Mouse (Mus musculus) embryonic facial prominence, embryonic 13.5 days (tissue): ENCODE measurements around the gene Ptprk. TPM values are rescaled to one million over a fixed set of nuclear protein-coding genes. Genes with fewer than 3 reads are reported as not detected.

Source experiments
- ATAC-seq: fragments of 200-750 bp; cut with Nextera tagmentation; 2 replicates; pipeline ENCODE4 v1.8.0; 2017; ENCODE audit warnings: low read depth; ENCODE audit not compliant: insufficient number of reproducible peaks, insufficient read depth, low FRiP score, low TSS enrichment
- H3K27ac ChIP-seq: fragments of 300-500 bp; sonication (generic); 2 replicates; pipeline ENCODE4 v1.5.1; 2015; ENCODE audit warnings: moderate library complexity, mild to moderate bottlenecking, inconsistent platforms
- H3K27me3 ChIP-seq: fragments of 300-500 bp; sonication (generic); 2 replicates; pipeline ENCODE4 v1.6.1; 2015; ENCODE audit warnings: mild to moderate bottlenecking, inconsistent platforms
- H3K36me3 ChIP-seq: fragments of 300-500 bp; sonication (generic); 2 replicates; pipeline ENCODE4 v1.6.1; 2015; ENCODE audit warnings: mild to moderate bottlenecking, inconsistent platforms
- H3K4me1 ChIP-seq: fragments of 300-500 bp; sonication (generic); 2 replicates; pipeline ENCODE4 v1.6.1; 2015; ENCODE audit warnings: inconsistent platforms
- H3K4me2 ChIP-seq: fragments of 300-500 bp; sonication (generic); 2 replicates; pipeline ENCODE4 v1.6.1; 2015; ENCODE audit warnings: moderate library complexity, mild to moderate bottlenecking, inconsistent platforms
- H3K4me3 ChIP-seq: fragments of 300-500 bp; sonication (generic); 2 replicates; pipeline ENCODE4 v1.5.1; 2015; ENCODE audit warnings: mild to moderate bottlenecking, inconsistent platforms
- H3K9ac ChIP-seq: fragments of 300-500 bp; sonication (generic); 2 replicates; pipeline ENCODE4 v1.6.1; 2015; ENCODE audit warnings: mild to moderate bottlenecking, inconsistent platforms
- H3K9me3 ChIP-seq: fragments of 300-500 bp; sonication (generic); 2 replicates; pipeline ENCODE4 v1.6.1; 2016; ENCODE audit warnings: inconsistent platforms
- WGBS: fragments of 180-500 bp; shearing (Covaris S2); methylation state at CpG from one replicate; pipeline ENCODE4 v1.1.7; 2015; ENCODE audit warnings: mixed read lengths; 5-methylcytosine and 5-hydroxymethylcytosine counted together
- polyA plus RNA-seq: library from polyadenylated mRNA; unstranded; fragments of >200 nt; fragmentation: Nextera tagmentation; extraction: Ambion mirVana; gene quantifications from 2 replicates; pipeline ENCODE4 v1.2.1, GENCODE M21; 2015

Ptprk gene
- polyA plus RNA-seq, 1 experiment from 2014 or later = 32.3 TPM

DNA sequence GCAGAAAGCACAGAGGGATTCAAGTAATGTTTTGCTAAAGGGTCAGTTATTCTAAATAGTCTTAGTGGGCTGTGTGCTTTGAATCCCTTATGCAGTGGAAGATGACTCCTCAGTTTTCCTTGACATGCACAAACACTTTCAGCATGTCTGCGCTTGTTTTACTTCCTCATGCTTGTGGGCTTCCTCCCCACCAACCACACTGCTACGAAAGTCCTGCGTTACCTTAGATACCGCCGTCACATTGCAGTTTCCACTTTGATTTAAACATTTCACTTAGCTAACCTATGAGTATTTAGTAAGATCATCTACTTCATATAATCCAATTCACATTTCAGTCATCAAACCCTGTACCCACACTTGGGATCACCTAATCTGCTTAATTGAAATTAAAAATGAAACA lies 441.5 kb downstream of the Ptprk start:
- Histone ChIP-seq H3K4me1 (peaks cover 6% of the 10 kb centered on the region; the same call in 1 of the 2 replicates), H3K4me2 (no peak overlapping the region), H3K36me3 (no peaks in the 10 kb centered on the region), H3K9ac (no peak overlapping the region), H3K27me3 (no peaks in the 10 kb centered on the region), H3K9me3 (no peaks in the 10 kb centered on the region), H3K4me3 (no peak overlapping the region), H3K27ac (no peak overlapping the region)
- 82% methylated on average over 5 of the region's 5 CpGs for WGBS
- ATAC-seq = no peak

DNA sequence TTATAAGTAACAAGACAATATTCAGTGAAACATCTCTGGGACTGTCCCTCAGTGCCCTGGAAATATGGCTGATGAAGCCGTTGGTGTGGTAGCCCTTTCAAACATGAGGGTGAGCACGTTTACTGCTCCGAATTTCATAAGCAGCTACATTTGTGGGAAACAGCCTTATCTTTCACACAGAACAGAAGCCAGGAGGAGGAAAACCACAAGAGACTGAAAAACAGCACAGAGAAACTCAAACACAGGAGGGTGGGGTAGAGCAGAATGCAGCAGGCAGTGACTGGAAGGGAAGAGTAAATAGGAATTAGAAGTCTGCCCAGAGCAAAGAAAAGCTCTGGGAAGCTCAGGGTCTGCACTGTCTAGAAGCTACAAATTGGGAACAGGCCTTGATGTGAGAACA lies 443.7 kb downstream of the Ptprk start:
- Histone ChIP-seq H3K9ac (no peak overlapping the region), H3K4me1 (peaks cover 8% of the 10 kb centered on the region; the same call in 1 of the 2 replicates), H3K9me3 (no peaks in the 10 kb centered on the region), H3K27me3 (no peaks in the 10 kb centered on the region), H3K36me3 (no peaks in the 10 kb centered on the region), H3K4me3 (no peak overlapping the region), H3K27ac (no peak overlapping the region; the same call in 1 of the 2 replicates), H3K4me2 (no peak overlapping the region)
- no peak for ATAC-seq
- WGBS = 73% methylated on average over 3 of the region's 3 CpGs

DNA sequence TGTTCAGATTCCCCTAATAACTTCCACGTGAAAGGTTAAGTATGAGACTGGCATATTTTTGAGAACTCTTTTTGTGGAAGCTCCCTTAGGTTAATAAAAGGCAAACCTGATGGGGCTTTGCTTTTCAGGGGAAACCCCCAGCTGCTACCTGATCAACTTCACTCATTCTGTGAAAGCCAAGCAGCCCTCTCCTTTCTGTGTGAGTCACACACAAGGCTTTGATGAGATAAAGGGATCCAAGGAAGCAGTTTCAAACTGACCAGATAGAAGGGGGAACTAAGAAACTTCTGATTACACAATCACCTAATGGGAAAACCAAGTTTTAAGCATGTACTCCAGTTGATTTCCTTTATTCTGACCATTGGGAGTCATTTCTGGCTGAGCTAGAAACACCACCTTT lies 445.2 kb downstream of the Ptprk start:
- H3K9me3 ChIP-seq = no peaks in the 10 kb centered on the region
- peaks cover 8% of the 10 kb centered on the region; the same call in 1 of the 2 replicates for H3K4me1 ChIP-seq
- no peak overlapping the region for H3K9ac ChIP-seq
- ATAC-seq = no peak
- no peak overlapping the region for H3K4me2 ChIP-seq
- H3K27ac ChIP-seq = no peak overlapping the region
- H3K36me3 ChIP-seq = no peaks in the 10 kb centered on the region
- H3K27me3 ChIP-seq = no peaks in the 10 kb centered on the region
- 52% methylated on average over 1 of the region's 1 CpGs for WGBS
- no peak overlapping the region for H3K4me3 ChIP-seq

DNA sequence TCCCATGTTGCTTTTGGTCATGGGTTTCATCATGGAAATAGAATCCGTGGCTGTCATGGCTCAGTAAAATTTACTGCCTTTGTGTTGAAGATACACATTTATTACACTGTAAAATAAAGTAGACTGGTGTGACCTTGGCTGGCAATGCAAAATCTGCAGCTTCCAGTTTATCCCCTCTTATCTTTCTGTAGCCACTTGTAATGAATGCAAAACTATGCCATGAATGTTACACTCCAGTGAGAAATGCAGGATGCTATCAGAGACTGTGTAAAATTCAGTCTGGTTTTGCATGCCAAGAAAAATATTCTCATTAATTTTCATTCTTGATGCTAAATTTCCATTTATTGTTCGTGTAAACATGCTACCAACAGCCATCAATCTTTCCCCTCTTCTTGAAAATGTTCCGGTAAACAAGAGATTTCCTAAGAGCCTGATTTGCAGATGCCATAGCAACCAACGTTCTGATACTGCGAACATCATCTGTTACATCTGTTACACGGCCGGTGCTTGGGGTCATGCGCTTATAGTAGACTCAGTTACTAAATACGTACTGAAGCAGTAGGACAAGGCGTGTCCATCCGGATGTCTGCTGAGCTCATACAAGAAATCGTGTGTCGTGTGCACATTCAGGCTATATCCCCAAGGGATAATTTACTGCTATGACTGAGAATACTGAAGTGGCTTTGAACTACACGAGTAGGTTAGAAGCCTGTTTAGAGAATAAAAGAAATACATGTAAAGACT lies 449.5 kb downstream of the Ptprk start:
- Histone ChIP-seq H3K4me1 (0 out of 2 replicates have a peak, but pooled peaks cover 2% of the 10 kb centered on the region), H3K4me3 (no peak overlapping the region), H3K4me2 (no peak overlapping the region), H3K27me3 (no peaks in the 10 kb centered on the region), H3K9me3 (no peaks in the 10 kb centered on the region), H3K9ac (no peak overlapping the region), H3K36me3 (no peaks in the 10 kb centered on the region), H3K27ac (no peak overlapping the region)
- no peak for ATAC-seq
- WGBS = 72% methylated on average over 14 of the region's 14 CpGs

DNA sequence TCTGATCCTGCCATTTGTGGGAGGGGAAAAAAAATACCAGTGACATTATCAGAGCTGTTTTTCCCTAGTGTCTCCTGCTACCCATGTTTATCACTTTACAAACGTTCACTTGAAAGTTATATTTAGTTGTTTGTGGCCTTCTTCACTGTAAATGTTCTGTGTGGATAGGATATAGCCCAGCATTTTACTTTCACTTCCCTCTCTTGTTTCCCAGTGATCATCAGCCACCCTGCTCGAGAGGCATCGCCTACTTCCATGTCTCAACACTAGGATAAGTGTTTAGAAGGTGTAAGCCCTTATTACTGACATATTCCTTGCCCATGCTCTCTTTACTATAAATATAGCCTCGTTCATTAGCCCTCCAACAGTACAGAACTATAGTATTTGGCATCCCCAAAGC lies 466.0 kb downstream of the Ptprk start:
- Histone ChIP-seq H3K27ac (no peak overlapping the region), H3K36me3 (no peaks in the 10 kb centered on the region), H3K9ac (no peak overlapping the region), H3K4me1 (no peaks in the 10 kb centered on the region), H3K4me3 (no peak overlapping the region), H3K27me3 (no peaks in the 10 kb centered on the region), H3K4me2 (no peak overlapping the region), H3K9me3 (no peaks in the 10 kb centered on the region)
- no peak for ATAC-seq
- 81% methylated on average over 4 of the region's 4 CpGs for WGBS

DNA sequence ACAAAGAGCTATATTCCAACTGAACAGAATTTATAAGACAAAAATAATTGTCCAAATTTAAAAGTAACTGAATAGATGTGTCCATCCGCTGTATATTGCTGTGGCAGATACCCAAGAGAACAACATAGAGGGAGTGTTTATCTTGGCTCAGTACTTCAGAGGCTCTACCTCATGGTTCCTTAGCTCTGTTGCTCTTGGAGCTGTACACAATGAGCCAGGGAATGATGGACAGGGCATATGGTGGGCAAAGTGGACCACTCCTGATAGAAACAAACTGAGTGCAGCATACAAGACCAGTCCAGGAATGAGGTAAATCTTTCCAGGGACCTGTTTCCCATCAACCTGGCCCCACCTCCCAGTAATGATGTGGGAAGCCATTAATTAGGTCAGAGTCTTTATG lies 468.1 kb downstream of the Ptprk start:
- ATAC-seq = no peak
- no peaks in the 10 kb centered on the region for H3K27me3 ChIP-seq
- no peaks in the 10 kb centered on the region for H3K4me1 ChIP-seq
- no peaks in the 10 kb centered on the region for H3K36me3 ChIP-seq
- no peaks in the 10 kb centered on the region for H3K9me3 ChIP-seq
- 91% methylated on average over 1 of the region's 1 CpGs for WGBS
- no peak overlapping the region for H3K9ac ChIP-seq
- H3K4me3 ChIP-seq = no peak overlapping the region
- no peak overlapping the region for H3K4me2 ChIP-seq
- H3K27ac ChIP-seq = no peak overlapping the region

DNA sequence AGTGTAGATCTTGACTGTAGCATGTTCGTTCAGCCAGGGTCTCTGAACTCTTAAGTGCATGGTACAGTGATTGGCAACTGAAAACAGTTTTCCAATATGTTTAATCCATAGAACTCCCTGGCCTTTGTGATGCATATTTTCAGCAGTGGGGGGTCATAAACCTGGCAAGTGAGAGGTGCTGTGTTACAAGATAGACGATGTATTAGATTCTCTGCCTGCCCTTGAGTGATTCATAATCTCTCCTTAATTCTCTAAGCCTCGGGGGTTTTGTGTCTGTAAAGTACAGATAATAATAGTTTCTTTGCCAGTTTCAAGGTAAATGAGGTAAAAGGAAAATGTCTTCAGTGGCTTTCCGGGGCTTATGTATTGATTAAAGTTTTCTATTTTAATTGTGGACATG lies 475.9 kb downstream of the Ptprk start:
- Histone ChIP-seq H3K27ac (no peak overlapping the region), H3K27me3 (no peaks in the 10 kb centered on the region), H3K36me3 (no peaks in the 10 kb centered on the region), H3K4me1 (no peaks in the 10 kb centered on the region), H3K4me2 (no peak overlapping the region), H3K4me3 (no peak overlapping the region), H3K9ac (no peak overlapping the region), H3K9me3 (no peaks in the 10 kb centered on the region)
- WGBS = 36% methylated on average over 4 of the region's 4 CpGs
- no peak for ATAC-seq

DNA sequence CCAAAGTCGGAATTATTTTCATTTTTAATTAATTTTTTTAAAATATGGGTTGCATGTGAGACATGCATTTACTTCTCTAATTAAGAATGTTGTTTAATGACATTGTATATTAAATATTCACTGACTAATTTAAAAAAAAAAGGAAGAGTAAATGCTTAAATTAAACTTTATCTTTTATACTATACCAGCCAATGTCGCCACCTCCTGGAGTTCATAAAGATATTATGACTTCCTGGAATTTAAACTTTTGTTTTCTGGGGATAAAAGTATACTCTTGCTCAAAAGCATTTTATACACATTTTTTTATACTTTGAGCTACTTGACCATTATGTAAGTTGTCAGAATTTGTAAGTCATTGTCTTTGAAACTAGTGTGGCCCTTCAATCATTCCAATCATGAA lies 477.4 kb downstream of the Ptprk start:
- Histone ChIP-seq H3K4me3 (no peak overlapping the region), H3K36me3 (no peaks in the 10 kb centered on the region), H3K27me3 (no peaks in the 10 kb centered on the region), H3K9me3 (no peaks in the 10 kb centered on the region), H3K4me1 (no peaks in the 10 kb centered on the region), H3K4me2 (no peak overlapping the region), H3K9ac (no peak overlapping the region), H3K27ac (no peak overlapping the region)
- WGBS = 92% methylated on average over 2 of the region's 2 CpGs
- ATAC-seq = no peak

DNA sequence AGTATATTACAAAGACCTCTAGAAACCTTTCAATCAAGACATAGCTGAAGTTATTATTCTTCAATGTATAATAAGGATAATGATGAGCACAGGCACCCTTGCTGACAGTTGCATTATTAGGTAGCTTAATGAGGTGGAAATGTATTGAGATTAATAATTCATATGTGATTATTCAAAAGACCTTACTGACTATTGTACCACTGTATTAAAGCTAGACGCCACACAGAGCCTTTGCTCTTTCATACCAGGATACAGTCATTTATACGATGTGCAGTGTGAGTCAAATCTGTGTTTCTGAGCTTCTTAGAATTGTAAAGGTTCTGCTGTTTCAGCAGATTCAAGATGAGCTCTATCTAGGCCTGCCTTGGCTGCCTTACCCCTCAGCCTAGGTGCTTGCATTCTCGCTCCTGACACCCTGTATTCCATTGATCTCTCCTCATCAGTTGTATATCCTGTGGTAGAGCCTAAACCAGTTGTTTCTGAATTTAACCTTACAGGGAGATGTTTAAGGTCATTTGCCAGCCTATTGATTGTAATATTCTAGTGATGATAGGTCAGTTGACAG lies 489.6 kb downstream of the Ptprk start:
- 92% methylated on average over 3 of the region's 3 CpGs for WGBS
- Histone ChIP-seq H3K4me2 (no peak overlapping the region), H3K27me3 (no peaks in the 10 kb centered on the region), H3K4me3 (no peak overlapping the region), H3K9me3 (no peaks in the 10 kb centered on the region), H3K36me3 (peaks cover 4% of the 10 kb centered on the region; the same call in 1 of the 2 replicates), H3K9ac (no peak overlapping the region), H3K27ac (no peak overlapping the region), H3K4me1 (no peaks in the 10 kb centered on the region)
- ATAC-seq = no peak

DNA sequence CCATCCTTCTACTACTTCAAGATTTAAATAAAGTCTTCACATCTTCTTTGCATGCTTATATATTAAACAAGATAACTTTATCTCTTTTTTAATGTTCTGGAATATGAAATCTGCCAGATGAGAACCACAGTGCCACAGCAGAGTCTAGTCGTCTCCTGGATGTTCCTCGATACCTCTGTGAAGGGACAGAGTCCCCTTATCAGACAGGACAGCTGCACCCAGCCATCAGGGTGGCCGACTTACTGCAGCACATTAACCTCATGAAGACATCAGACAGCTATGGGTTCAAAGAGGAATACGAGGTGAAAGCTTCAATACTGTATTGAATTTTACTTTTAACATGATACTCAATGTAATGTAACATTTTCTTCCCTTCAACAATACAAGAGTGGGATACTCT lies 491.8 kb downstream of the Ptprk start:
- H3K36me3 ChIP-seq = peaks cover 4% of the 10 kb centered on the region; the same call in 1 of the 2 replicates
- H3K27ac ChIP-seq = no peak overlapping the region
- no peaks in the 10 kb centered on the region for H3K9me3 ChIP-seq
- no peaks in the 10 kb centered on the region for H3K27me3 ChIP-seq
- H3K4me3 ChIP-seq = no peak overlapping the region
- no peak overlapping the region for H3K4me2 ChIP-seq
- no peaks in the 10 kb centered on the region for H3K4me1 ChIP-seq
- H3K9ac ChIP-seq = no peak overlapping the region
- no peak for ATAC-seq
- WGBS = 75% methylated on average over 4 of the region's 4 CpGs

DNA sequence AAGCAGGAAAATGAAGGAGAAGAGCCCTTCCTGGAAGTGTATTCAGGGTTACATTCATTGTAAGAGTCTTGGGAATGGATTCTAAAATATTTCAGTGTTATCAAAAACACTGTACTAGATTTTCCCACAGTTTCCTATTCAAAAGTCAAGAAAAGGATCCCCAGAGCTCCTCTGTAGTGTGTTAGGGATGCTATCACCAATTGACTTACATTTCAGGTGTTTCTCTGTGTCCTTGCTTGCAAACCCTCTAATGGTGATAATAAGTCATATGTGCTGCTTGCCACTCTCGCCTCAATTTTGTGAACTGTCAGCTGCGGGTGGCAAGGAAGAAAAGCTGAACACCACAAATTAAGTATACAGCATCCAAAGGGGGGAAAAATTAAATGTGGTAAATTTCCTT lies 492.2 kb downstream of the Ptprk start:
- no peak for ATAC-seq
- WGBS = 76% methylated on average over 2 of the region's 2 CpGs
- no peak overlapping the region for H3K27ac ChIP-seq
- H3K27me3 ChIP-seq = no peaks in the 10 kb centered on the region
- no peaks in the 10 kb centered on the region for H3K9me3 ChIP-seq
- no peak overlapping the region for H3K4me3 ChIP-seq
- peaks cover 4% of the 10 kb centered on the region; the same call in 1 of the 2 replicates for H3K36me3 ChIP-seq
- H3K4me1 ChIP-seq = no peaks in the 10 kb centered on the region
- H3K4me2 ChIP-seq = no peak overlapping the region
- no peak overlapping the region for H3K9ac ChIP-seq

DNA sequence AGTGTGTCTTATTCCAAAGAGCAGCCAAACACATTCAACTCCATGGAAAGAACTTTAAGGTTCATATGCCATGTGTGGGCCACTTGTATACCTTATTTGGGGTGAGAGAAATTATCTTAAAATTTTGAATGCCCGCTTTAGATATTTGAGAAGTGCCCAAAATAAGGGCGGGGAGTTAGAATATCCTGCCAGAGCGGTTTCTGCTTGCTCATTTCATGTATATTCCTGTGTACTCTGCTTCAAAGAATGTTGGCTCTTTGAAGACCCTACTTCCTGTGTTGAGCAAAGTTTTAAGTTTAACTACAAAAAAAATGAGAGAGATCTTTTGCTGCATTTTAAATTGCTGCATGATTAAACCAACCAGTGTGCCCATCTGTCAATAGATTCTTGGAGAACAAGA lies 492.8 kb downstream of the Ptprk start:
- Histone ChIP-seq H3K4me2 (no peak overlapping the region), H3K4me3 (no peak overlapping the region), H3K36me3 (peaks cover 4% of the 10 kb centered on the region; the same call in 1 of the 2 replicates), H3K27me3 (no peaks in the 10 kb centered on the region), H3K4me1 (no peaks in the 10 kb centered on the region), H3K9me3 (no peaks in the 10 kb centered on the region), H3K27ac (no peak overlapping the region), H3K9ac (no peak overlapping the region)
- no peak for ATAC-seq
- 88% methylated on average over 3 of the region's 3 CpGs for WGBS
